Comparison of ENCODE assay signal across 14 mouse cellular contexts in genomic region chr2:73932676-73933313, GRCm38 (mm10). TPM values are rescaled to one million over a fixed set of nuclear protein-coding genes. Genes with fewer than 3 reads are reported as not detected.
DNase-seq lines count a peak whose midpoint lies in the region; ATAC-seq lines count a peak whose summit lies in the region.
"Had no signal": no experiment of that assay in that cellular context is flagged by ENCODE, and none has a peak within 500 bp of the region (broad histone marks: within the 10 kb centered on the region; RNA-seq: fewer than 3 reads in every experiment).

No protein-coding gene starts in this region.

- H3K36me3 ChIP-seq in heart, embryonic 11.5 days (ENCODE audit: control insufficient read depth, insufficient read depth, low read length): no peaks in the 10 kb centered on the region
- H3K36me3 ChIP-seq: heart, embryonic 12.5 days; limb, embryonic 13.5 days had no signal

- no peak overlapping the region for H3K9ac ChIP-seq in heart, embryonic 11.5 days (ENCODE audit: low read depth, low read length)
- H3K9ac ChIP-seq: heart, embryonic 12.5 days; limb, embryonic 13.5 days had no signal

- 78% methylated on average over 8 of the region's 8 CpGs for WGBS in heart, embryonic 11.5 days (ENCODE audit: insufficient replicate concordance)

- H3K4me2 ChIP-seq in heart, embryonic 11.5 days: no peak overlapping the region
- H3K4me2 ChIP-seq: heart, embryonic 12.5 days; limb, embryonic 13.5 days had no signal

- H3K9me3 ChIP-seq in heart, embryonic 11.5 days (replicated peaks; ENCODE audit: control insufficient read depth, low read length): no peaks in the 10 kb centered on the region
- H3K9me3 ChIP-seq: limb, embryonic 13.5 days had no signal

- no peak overlapping the region for H3K4me3 ChIP-seq in heart, embryonic 11.5 days (ENCODE audit: low read depth, low read length)
- H3K4me3 ChIP-seq: heart, embryonic 12.5 days; limb, embryonic 13.5 days had no signal

- no peak overlapping the region for H3K27ac ChIP-seq in heart, embryonic 11.5 days (ENCODE audit: low read depth, low read length)
- H3K27ac ChIP-seq: limb, embryonic 13.5 days had no signal

- intact Hi-C loops in heart, postnatal 25 days (cut with DNase I): no loop called here

- no peaks in the 10 kb centered on the region for H3K4me1 ChIP-seq in heart, embryonic 11.5 days (ENCODE audit: control insufficient read depth, insufficient read depth, low read length)
- H3K4me1 ChIP-seq: heart, embryonic 12.5 days had no signal

- DNase-seq in heart, adult 11 months: peak; percentile 44
- peak; percentile 12 for DNase-seq in right cerebral cortex, adult 18-20 months
- no peak for DNase-seq in right cerebral cortex, postnatal 25 days
- peak; percentile 72 to 96 for DNase-seq in cerebellum, postnatal 4 days (ENCODE audit: low spot score in 2 of 2)
- DNase-seq in right cerebral cortex, postnatal 14 days: peak; percentile 29
- no peak for DNase-seq in natural killer cell, adult 2 months (ENCODE audit: low spot score in 2 of 2)
- no peak for DNase-seq in heart, postnatal 25 days (ENCODE audit: low spot score)
- DNase-seq: kidney, adult 11 months; thymus, postnatal 36 days had no signal

- no peak for ATAC-seq in heart, embryonic 11.5 days (replicated peaks; ENCODE audit: insufficient number of reproducible peaks, low FRiP score, low TSS enrichment)
- ATAC-seq: CD4-positive, CD25-positive, alpha-beta regulatory T cell, adult 4 months; lung, postnatal 0 days had no signal

- no peaks in the 10 kb centered on the region for H3K27me3 ChIP-seq in heart, embryonic 11.5 days (ENCODE audit: control insufficient read depth, insufficient read depth, low read length)
- H3K27me3 ChIP-seq: heart, embryonic 12.5 days; limb, embryonic 13.5 days had no signal

RNA-seq across cellular contexts. Expression of gene Atp5g3, which starts 21.7 kb away (rescaled TPM):
- polyA plus RNA-seq in heart, embryonic 11.5 days (2014; fragmentation: Nextera tagmentation; extraction: Ambion mirVana): 2,049 and 2,052 TPM in 2 replicates
- total RNA-seq in heart, postnatal 25 days (2021): 1,000 to 10,000 TPM; 3,810 to 3,884 TPM

RNA-seq across cellular contexts. Expression of gene Atf2, which starts 40.4 kb away (rescaled TPM):
- 47.8 and 50.4 TPM in 2 replicates for polyA plus RNA-seq in heart, embryonic 11.5 days (2014; fragmentation: Nextera tagmentation; extraction: Ambion mirVana)
- 10 to 100 TPM; 37.2 to 45.5 TPM for total RNA-seq in heart, postnatal 25 days (2021)

Comparison
In these comparisons a context has a peak if more than half of its experiments do, and no peak if none do; other contexts are left out.
1. DNase-seq: peak in heart, adult 11 months (single experiment), right cerebral cortex, adult 18-20 months (single experiment), cerebellum, postnatal 4 days (2 of 2) and right cerebral cortex, postnatal 14 days (single experiment); none in right cerebral cortex, postnatal 25 days (single experiment), natural killer cell, adult 2 months (0 of 2) and heart, postnatal 25 days (single experiment).